Mouse (Mus musculus): ENCODE results near the gene Hypk.

Gene Hypk

DNA sequence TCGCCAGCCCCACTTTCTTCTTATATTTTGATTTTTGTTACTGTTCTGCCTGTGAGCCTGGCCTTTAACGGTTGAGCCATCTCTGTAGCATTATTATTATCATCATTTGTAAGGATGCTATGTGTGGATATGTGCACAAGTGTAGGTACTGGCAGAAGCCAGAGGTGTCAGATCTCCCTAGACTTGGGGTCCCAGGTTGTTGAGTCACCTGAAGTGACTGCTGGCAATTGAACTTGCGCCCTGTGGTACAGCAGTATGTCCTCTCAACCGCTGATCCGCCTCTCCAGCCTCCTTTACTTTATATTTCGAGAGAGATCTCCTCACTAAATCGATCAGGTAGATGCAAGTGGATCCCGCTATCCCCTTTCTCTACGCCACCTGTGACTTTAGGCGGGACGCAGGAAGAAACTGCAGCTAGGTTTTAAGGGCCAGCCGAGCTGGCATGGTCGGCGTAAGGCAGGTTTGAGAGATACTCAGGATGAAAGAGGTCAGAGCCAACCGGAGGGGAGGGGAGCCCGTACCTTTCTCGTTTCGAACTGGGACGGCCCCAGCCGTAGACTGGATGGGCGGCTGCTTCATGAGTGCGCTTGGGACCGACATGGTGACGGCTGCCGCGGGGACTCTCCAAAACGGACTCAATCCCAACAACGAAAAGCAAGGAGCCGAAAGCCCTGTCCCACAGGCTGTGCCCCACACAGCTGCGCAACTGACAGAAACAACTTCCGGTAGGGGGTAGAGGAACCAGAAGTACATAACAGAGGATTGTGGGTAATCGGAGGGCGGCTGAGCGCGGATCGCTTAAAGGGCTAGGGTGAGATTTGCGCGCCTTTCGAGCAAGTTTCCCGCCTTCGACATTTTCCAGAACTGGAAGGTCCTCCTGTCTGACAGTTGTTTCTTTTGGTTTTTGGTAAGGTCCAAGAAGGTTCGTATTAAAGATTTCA lies 53.1 kb downstream of the Hypk start, which contains the start of the genes Mfap1a and Wdr76:
Gene Mfap1a (minus strand): TSS at position 724 of the 941 bp plus-strand sequence.
Gene Wdr76 (plus strand): TSS at position 782 of the 941 bp plus-strand sequence.
- DNase-seq (ENCODE audit: extremely low spot score, low spot score): peak; percentile 84

DNA sequence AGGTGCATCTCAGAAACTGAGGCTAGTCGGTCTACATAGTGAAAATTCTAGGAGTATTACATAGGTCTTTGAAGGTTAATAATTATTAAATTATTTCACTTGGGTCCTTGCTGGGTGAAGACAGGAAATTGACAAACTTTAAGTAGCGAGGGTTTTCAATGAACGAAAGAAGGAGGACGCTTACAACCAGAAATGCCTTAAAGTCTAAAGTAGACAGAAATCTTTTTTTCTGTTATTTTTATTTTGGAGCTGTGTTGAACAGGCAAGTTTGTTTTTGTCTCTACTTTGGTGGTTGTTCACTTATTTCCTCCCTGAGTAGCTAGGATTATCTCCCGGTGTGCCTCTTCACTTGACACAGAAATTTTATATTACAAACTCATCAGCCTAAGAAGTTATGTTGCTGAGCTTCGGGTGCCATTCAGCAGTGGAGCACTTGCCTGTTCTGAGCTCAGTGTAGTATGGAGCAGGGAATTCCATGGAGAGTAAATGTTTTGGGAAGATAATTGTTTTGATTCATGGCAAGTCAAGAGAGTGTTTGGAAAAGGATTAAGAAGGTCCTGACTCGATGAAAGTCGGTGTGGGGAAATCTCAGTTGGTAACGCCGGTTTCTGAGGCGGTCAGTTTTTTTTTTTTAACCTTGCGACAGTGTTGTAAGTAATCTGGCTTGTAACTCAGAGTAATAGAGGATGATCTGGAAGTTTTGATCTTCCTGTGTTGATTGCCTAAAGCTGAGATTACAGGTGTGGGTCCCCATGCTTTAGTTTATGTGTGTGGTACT lies 54.3 kb downstream of the Hypk start:
- no peak for DNase-seq (ENCODE audit: extremely low spot score, low spot score)

DNA sequence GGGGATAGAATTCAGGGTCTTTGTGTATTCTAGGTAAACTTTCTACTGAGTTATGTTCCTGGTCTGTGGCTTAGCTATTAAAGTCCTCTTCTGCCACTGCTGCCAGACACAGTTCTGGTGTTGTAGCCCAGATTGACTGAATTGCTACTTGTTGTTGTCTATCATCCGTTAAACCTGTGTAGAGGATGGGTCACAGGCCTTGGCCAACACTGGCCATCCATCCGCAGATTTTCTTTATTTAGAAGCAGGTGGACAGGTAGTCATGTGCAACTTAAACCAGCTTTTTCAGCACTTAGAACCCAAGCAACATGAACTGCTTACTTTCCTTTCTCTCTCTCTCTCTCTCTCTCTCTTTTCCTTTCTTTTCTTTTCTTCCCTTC lies 54.9 kb downstream of the Hypk start:
- no peak for DNase-seq (ENCODE audit: extremely low spot score, low spot score)

Measured in neural tube, embryonic 10.5 days (tissue).